Mouse (Mus musculus) ES-E14 (cell line): ENCODE data around the gene Zbed6.

Experiments used
- CHD2 ChIP-seq: IDR thresholded peaks from 2 replicates; pipeline ENCODE4 v1.6.1; 2014; ENCODE audit warnings: mild to moderate bottlenecking, low read depth, low read length, inconsistent platforms
- HCFC1 ChIP-seq: IDR thresholded peaks from 2 replicates; pipeline ENCODE4 v1.6.1; 2012; ENCODE audit warnings: low read length, inconsistent platforms, borderline replicate concordance; ENCODE audit not compliant: insufficient read depth
- ZC3H11A ChIP-seq: IDR thresholded peaks from 2 replicates; pipeline ENCODE4 v1.6.1; 2012; ENCODE audit warnings: low read depth, mild to moderate bottlenecking, inconsistent platforms, low read length, borderline replicate concordance
- ZNF384 ChIP-seq: IDR thresholded peaks from 2 replicates; pipeline ENCODE4 v1.6.1; 2012; ENCODE audit warnings: low read depth, low read length, inconsistent platforms

GRCm38 (mm10) chr1:133670776-133671175 lies 10.1 kb upstream of the Zbed6 start:
- no peak for TF ChIP-seq ZNF384
- no peak for TF ChIP-seq CHD2
- no peak for TF ChIP-seq HCFC1
- no peak for TF ChIP-seq ZC3H11A
